Comparison of ENCODE assay signal across 9 mouse cellular contexts in the genomic region with DNA sequence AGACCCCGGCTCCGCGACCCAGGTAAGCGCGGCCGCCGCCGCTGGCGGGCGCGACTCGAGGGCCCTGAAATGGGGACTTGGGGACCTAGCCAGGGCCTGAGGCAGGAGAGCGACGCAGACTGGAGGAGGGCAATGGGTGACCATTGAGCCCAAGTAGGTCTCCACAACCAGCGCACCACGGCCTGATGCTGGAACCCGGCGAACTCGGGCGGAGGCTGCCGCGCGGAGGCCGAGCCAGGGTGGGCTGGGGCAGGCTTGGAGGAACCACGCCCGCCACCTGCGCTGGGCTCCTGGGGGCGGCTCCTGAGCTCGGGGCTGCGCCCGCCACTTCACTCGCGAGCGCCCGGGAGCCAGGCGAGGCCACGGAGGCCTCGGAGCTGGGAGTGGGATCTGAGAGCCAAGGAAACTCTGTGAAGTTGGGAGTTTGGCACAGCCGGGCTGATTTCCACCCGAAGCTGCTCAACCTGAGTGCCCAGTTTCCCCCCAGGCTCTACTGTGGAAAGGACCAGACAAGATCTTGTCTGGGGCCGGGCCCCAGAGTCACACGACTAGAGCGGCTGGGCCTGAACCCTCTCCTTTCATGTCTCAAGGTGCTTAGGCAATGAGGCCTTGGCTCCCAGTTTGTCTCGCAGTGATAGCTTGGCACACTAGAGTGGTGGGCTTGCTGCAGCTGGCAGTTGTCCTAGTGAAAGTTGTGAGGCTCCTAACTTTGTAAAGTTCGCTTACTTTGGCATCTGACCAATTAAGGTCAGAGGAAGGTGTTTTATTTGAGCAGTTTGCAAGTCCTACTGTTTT. TPM values are rescaled to one million over a fixed set of nuclear protein-coding genes. Genes with fewer than 3 reads are reported as not detected.
DNase-seq lines count a peak whose midpoint lies in the region; ATAC-seq and TF ChIP-seq lines count a peak whose summit lies in the region.
"Had no signal": no experiment of that assay in that cellular context is flagged by ENCODE, and none has a peak within 500 bp of the region (broad histone marks: within the 10 kb centered on the region; RNA-seq: fewer than 3 reads in every experiment).

No protein-coding gene starts in this region.

- DNase-seq in heart, adult 2 months: peak in 1 of 2 experiments; percentile 3
- DNase-seq in heart, postnatal 36 days: no peak
- peak; percentile 72 for DNase-seq in R1 (ENCODE audit: low read depth, low spot score)
- peak; percentile 69 for DNase-seq in intestine, embryonic 14.5 days (ENCODE audit: low spot score)
- no peak for DNase-seq in thymus, postnatal 36 days

- WGBS in heart, adult 2 months: 4% methylated on average over 45 of the region's 45 CpGs
- WGBS in embryonic facial prominence, embryonic 12.5 days: 3% methylated on average over 45 of the region's 45 CpGs
- 2% methylated on average over 45 of the region's 45 CpGs for WGBS in intestine, embryonic 14.5 days
- WGBS in liver, embryonic 16.5 days (ENCODE audit: insufficient replicate concordance): 5% methylated on average over 40 of the region's 45 CpGs
- WGBS in stomach, embryonic 16.5 days: 4% methylated on average over 45 of the region's 45 CpGs

- ATAC-seq in embryonic facial prominence, embryonic 12.5 days (ENCODE audit: insufficient number of reproducible peaks, insufficient read depth, low FRiP score, low TSS enrichment): peak; percentile 45; the same call in 1 of the 2 replicates
- peak; percentile 74 for ATAC-seq in intestine, embryonic 14.5 days (replicated peaks; ENCODE audit: low FRiP score, low TSS enrichment, low read depth)
- no peak for ATAC-seq in liver, embryonic 16.5 days (ENCODE audit: low read depth)
- peak; percentile 56; the same call in 1 of the 2 replicates for ATAC-seq in stomach, embryonic 16.5 days (ENCODE audit: insufficient read depth, low FRiP score)

- no peaks in the 10 kb centered on the region for H3K36me3 ChIP-seq in heart, adult 2 months (ENCODE audit: control insufficient read depth, insufficient read depth, low read length)
- H3K36me3 ChIP-seq in embryonic facial prominence, embryonic 12.5 days: no peaks in the 10 kb centered on the region
- no peaks in the 10 kb centered on the region for H3K36me3 ChIP-seq in intestine, embryonic 14.5 days (ENCODE audit: control insufficient read depth, insufficient read depth, low read length)
- no peaks in the 10 kb centered on the region for H3K36me3 ChIP-seq in liver, embryonic 16.5 days (ENCODE audit: control insufficient read depth, insufficient read depth)
- no peaks in the 10 kb centered on the region for H3K36me3 ChIP-seq in stomach, embryonic 16.5 days (ENCODE audit: control insufficient read depth, insufficient read depth, low read length)

- no peaks in the 10 kb centered on the region for H3K4me1 ChIP-seq in heart, adult 2 months (ENCODE audit: control insufficient read depth, insufficient read depth, low read length)
- H3K4me1 ChIP-seq in embryonic facial prominence, embryonic 12.5 days: no peaks in the 10 kb centered on the region
- peaks cover 3% of the 10 kb centered on the region; the same call in 1 of the 2 replicates for H3K4me1 ChIP-seq in intestine, embryonic 14.5 days (replicated peaks; ENCODE audit: control insufficient read depth, insufficient read depth, low read length)
- H3K4me1 ChIP-seq in liver, embryonic 16.5 days (ENCODE audit: control insufficient read depth, low read depth, low read length): no peaks in the 10 kb centered on the region
- H3K4me1 ChIP-seq in stomach, embryonic 16.5 days (ENCODE audit: control insufficient read depth, insufficient read depth, low read length): peaks cover 8% of the 10 kb centered on the region; the same call in 1 of the 2 replicates

- H3K27ac ChIP-seq in heart, adult 2 months: no peak overlapping the region
- no peak overlapping the region for H3K27ac ChIP-seq in embryonic facial prominence, embryonic 12.5 days
- no peak overlapping the region for H3K27ac ChIP-seq in intestine, embryonic 14.5 days (ENCODE audit: low read depth)
- no peak overlapping the region for H3K27ac ChIP-seq in liver, embryonic 16.5 days (ENCODE audit: low read length)
- no peak overlapping the region for H3K27ac ChIP-seq in stomach, embryonic 16.5 days (ENCODE audit: low read length)

- peak overlapping the region; percentile 99 for H3K4me2 ChIP-seq in embryonic facial prominence, embryonic 12.5 days (replicated peaks)
- peak overlapping the region; percentile 83 for H3K4me2 ChIP-seq in intestine, embryonic 14.5 days (ENCODE audit: low read length)
- H3K4me2 ChIP-seq in liver, embryonic 16.5 days (ENCODE audit: low read depth, low read length): peak overlapping the region; percentile 59
- peak overlapping the region; percentile 100 for H3K4me2 ChIP-seq in stomach, embryonic 16.5 days (ENCODE audit: low read depth, low read length)

- H3K79me2 ChIP-seq in heart, adult 2 months (replicated peaks; ENCODE audit: control insufficient read depth, insufficient read depth, low read length): no peaks in the 10 kb centered on the region

- no peak for TF ChIP-seq POLR2A in heart, adult 2 months (IDR thresholded peaks at IDR 0.05; ENCODE audit: insufficient read depth, low read depth, low read length)

- intact Hi-C loops in heart, adult 2 months (cut with DNase I): no loop called here
- intact Hi-C loops in heart, postnatal 36 days (cut with DNase I): no loop called here

- peak overlapping the region; percentile 47 for H3K4me3 ChIP-seq in heart, adult 2 months
- peak overlapping the region; percentile 62 for H3K4me3 ChIP-seq in embryonic facial prominence, embryonic 12.5 days
- peak overlapping the region; percentile 41 for H3K4me3 ChIP-seq in intestine, embryonic 14.5 days (ENCODE audit: low read depth, low read length)
- H3K4me3 ChIP-seq in liver, embryonic 16.5 days (ENCODE audit: low read depth, low read length): peak overlapping the region; percentile 55
- peak overlapping the region; percentile 67 for H3K4me3 ChIP-seq in stomach, embryonic 16.5 days (replicated peaks; ENCODE audit: low read length)

- H3K9ac ChIP-seq in heart, adult 2 months (ENCODE audit: low read depth, low read length): no peak overlapping the region
- H3K9ac ChIP-seq in embryonic facial prominence, embryonic 12.5 days: peak overlapping the region; percentile 56
- H3K9ac ChIP-seq in intestine, embryonic 14.5 days (ENCODE audit: low read length): peak overlapping the region; percentile 54
- H3K9ac ChIP-seq in liver, embryonic 16.5 days (ENCODE audit: low read depth, low read length): no peak overlapping the region
- peak overlapping the region; percentile 73 for H3K9ac ChIP-seq in stomach, embryonic 16.5 days (ENCODE audit: low read length)

- TF ChIP-seq EP300 in heart, adult 2 months (IDR thresholded peaks at IDR 0.05; ENCODE audit: insufficient read depth, low read depth, low read length): no peak

- no peaks in the 10 kb centered on the region for H3K9me3 ChIP-seq in embryonic facial prominence, embryonic 12.5 days
- no peaks in the 10 kb centered on the region for H3K9me3 ChIP-seq in intestine, embryonic 14.5 days (ENCODE audit: control insufficient read depth, low read length)
- no peaks in the 10 kb centered on the region for H3K9me3 ChIP-seq in liver, embryonic 16.5 days (replicated peaks; ENCODE audit: control insufficient read depth, low read length)
- H3K9me3 ChIP-seq in stomach, embryonic 16.5 days (replicated peaks; ENCODE audit: control insufficient read depth, low read length): no peaks in the 10 kb centered on the region

- peaks cover 13% of the 10 kb centered on the region for H3K27me3 ChIP-seq in heart, adult 2 months (ENCODE audit: control insufficient read depth, insufficient read depth, low read length)
- H3K27me3 ChIP-seq in embryonic facial prominence, embryonic 12.5 days: peaks cover 46% of the 10 kb centered on the region
- H3K27me3 ChIP-seq in intestine, embryonic 14.5 days (replicated peaks; ENCODE audit: control insufficient read depth, insufficient read depth, low read length): peaks cover 35% of the 10 kb centered on the region
- peaks cover 38% of the 10 kb centered on the region for H3K27me3 ChIP-seq in liver, embryonic 16.5 days (ENCODE audit: control insufficient read depth, insufficient read depth, low read depth, low read length)
- peaks cover 41% of the 10 kb centered on the region for H3K27me3 ChIP-seq in stomach, embryonic 16.5 days (ENCODE audit: control insufficient read depth, insufficient read depth, low read length)

- TF ChIP-seq CTCF in heart, adult 2 months (IDR thresholded peaks at IDR 0.05): no peak

RNA-seq across cellular contexts. Expression of a gene that starts 0.8 kb away (rescaled TPM):
- not detected for total RNA-seq in heart, adult 2 months (2021)
- polyA plus RNA-seq in heart, adult 2 months (2012; rRNA removed): 0.09 TPM in 1 of 2 replicates, not detected in the other
- total RNA-seq in heart, postnatal 36 days (2021): not detected
- 5.0 and 6.2 TPM in 2 replicates for polyA plus RNA-seq in embryonic facial prominence, embryonic 12.5 days (2016; fragmentation: Nextera tagmentation; extraction: Ambion mirVana)
- 6.1 and 6.9 TPM in 2 replicates for polyA plus RNA-seq in intestine, embryonic 14.5 days (2014; fragmentation: Nextera tagmentation; extraction: Ambion mirVana)
- polyA plus RNA-seq in liver, embryonic 16.5 days (2015; fragmentation: Nextera tagmentation; extraction: Ambion mirVana): 0.11 and 0.13 TPM in 2 replicates
- polyA plus RNA-seq in stomach, embryonic 16.5 days (2015; fragmentation: Nextera tagmentation; extraction: Ambion mirVana): 1.9 and 2.3 TPM in 2 replicates
- total RNA-seq: MEL had no signal

Comparison
In these comparisons a context has a peak if more than half of its experiments do, and no peak if none do; other contexts are left out.
1. DNase-seq: peak in R1 (single experiment) and intestine, embryonic 14.5 days (single experiment); none in heart, postnatal 36 days (0 of 2) and thymus, postnatal 36 days (0 of 2).
2. H3K9ac ChIP-seq: peak in embryonic facial prominence, embryonic 12.5 days (single experiment), intestine, embryonic 14.5 days (single experiment) and stomach, embryonic 16.5 days (single experiment); none in heart, adult 2 months (single experiment) and liver, embryonic 16.5 days (single experiment).
3. Peak in every context shown above with its lines, with median percentiles within 50 percentile points of each other: H3K4me3 ChIP-seq and H3K4me2 ChIP-seq.